Mouse (Mus musculus) kidney, postnatal 14 days (tissue): Measurements from ENCODE around the gene Thsd4.
"Not testable (repeated sequence)": the region's sequence is repeated elsewhere in the genome, so short reads cannot be mapped to it uniquely, and the experiment has no call there.

ENCODE experiments used
- DNase-seq: peaks from one replicate; pipeline ENCODE4 v3.0.0; 2022; ENCODE audit warnings: mixed read lengths

Gene Thsd4

GRCm38 (mm10) chr9:59960559-59960958, 561.3 kb downstream of the Thsd4 start, which contains the start of gene Nr2e3:
TSS of gene Nr2e3 (minus strand) at chr9:59960659.
- no peak for DNase-seq

DNA sequence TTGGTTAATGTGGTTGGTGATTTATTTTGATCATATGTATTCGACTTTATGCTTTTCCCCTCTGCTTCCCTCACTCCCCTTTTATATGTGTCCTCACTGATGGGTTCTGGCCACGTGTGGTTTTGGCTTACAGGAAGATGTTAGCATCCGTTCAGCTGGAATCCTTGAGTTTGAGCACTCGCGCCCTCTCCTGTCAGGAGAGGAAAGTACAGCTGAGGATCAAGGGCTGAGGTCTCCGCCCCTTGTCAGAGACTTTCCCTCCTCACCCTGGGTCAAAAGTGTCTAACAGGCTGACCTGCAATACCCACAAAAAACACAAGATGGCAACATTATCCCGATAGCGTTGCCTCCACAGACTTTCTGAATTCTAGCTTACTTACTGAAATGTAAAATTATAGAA, 562.6 kb downstream of the Thsd4 start:
- peak; percentile 91 for DNase-seq

GRCm38 (mm10) chr9:59958115-59958514, 563.7 kb downstream of the Thsd4 start:
- not testable (repeated sequence) for DNase-seq

DNA sequence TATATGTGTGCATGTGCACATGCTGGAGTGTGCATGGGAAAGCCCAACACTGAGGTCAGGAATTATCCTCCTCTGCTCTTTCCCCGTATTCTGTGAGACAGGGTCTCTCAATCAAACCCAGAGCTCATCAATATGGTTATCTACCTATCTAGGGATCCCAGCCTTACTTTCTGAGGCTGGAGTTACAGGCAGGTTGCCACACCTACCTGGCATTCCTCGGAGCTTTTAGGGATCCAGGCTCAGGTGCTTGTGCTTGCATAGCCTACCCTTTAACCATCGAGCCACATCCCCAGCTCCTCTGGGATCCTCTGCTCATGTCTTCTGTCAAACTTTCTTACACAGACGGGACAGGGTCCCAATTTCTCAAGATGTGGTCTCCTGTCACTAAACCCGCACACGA, 565.4 kb downstream of the Thsd4 start:
- no peak for DNase-seq

GRCm38 (mm10) chr9:59955692-59956091, 566.2 kb downstream of the Thsd4 start:
- no peak for DNase-seq

- DNase-seq: no peak
Measured at GRCm38 (mm10) chr9:59955199-59955598, 566.6 kb downstream of the Thsd4 start.

DNA sequence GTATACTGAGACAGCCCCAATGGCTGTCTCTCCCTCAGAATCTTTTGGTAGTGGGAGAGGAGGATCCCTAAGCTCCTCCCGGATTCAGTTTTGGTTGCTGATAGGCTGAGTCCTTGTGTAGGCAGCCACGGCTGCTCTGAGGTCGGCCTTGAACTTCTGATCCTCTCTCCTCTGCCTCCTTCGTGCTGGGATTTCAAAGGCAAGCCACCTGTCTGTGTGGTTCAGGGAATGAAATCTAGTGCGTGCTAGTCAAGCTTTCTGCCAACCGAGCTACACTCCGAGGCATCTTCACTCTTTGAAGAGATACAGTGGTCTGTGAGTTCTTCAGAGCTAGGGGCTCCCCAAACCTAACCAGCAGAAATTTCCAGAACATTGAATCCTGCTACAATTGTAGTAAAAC, 568.3 kb downstream of the Thsd4 start:
- DNase-seq: no peak

GRCm38 (mm10) chr9:59952515-59953070, 569.3 kb downstream of the Thsd4 start:
- DNase-seq: no peak

- no peak for DNase-seq
Measured at GRCm38 (mm10) chr9:59951943-59952342, 569.9 kb downstream of the Thsd4 start.

- DNase-seq: no peak
Measured at GRCm38 (mm10) chr9:59951001-59951750, 570.7 kb downstream of the Thsd4 start.

GRCm38 (mm10) chr9:59949981-59950380, 571.9 kb downstream of the Thsd4 start:
- DNase-seq: no peak

- no peak for DNase-seq
Measured at GRCm38 (mm10) chr9:59949511-59949910, 572.3 kb downstream of the Thsd4 start.

DNA sequence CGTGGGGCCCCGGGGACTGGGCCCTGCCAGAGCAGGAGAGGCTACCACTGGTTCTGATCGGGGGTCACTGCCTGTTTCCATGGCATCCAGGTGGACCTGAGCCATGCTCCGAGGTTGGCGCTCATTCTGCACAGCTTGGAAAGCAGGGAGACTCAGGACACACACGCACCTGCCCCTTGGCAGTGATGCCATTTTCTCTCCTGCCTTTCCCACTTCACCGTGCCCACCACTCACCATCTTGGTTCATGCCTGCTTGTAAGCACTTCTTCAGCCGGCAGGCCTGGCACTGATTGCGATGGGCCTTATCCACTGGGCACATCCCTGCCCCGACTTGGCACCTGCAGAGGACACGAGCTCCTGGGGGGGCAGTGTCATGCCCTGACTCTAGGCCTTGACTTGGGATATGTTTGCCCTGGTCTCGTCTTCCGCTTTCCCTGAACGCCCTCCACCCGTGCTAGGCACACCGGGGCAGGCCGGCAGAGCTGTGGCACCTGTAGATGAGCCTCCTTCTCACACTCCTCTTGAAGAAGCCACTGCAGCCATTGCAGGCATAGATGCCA, 573.1 kb downstream of the Thsd4 start:
- no peak for DNase-seq

- no peak for DNase-seq
Measured at GRCm38 (mm10) chr9:59948226-59948625, 573.6 kb downstream of the Thsd4 start.

DNA sequence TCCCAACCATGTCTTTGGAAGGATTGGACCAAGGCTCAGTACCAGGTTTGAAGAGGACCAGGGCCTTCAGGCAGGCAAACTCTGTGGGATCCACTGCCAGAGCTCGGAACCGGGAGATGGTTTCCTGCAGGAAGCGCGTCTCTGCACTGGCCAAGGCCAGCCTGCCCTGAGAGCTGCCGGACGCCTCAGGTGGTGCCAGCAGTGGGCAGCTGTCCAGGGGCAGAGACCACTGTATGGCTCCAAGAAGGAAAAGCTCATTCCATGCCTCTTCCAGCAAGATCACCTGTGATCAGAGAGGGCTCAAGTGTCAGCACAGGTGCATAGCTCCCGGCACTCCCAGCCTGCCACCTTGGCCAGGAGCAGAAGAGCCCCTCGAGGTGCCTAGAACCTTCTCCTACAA, 574.6 kb downstream of the Thsd4 start:
- no peak for DNase-seq

DNA sequence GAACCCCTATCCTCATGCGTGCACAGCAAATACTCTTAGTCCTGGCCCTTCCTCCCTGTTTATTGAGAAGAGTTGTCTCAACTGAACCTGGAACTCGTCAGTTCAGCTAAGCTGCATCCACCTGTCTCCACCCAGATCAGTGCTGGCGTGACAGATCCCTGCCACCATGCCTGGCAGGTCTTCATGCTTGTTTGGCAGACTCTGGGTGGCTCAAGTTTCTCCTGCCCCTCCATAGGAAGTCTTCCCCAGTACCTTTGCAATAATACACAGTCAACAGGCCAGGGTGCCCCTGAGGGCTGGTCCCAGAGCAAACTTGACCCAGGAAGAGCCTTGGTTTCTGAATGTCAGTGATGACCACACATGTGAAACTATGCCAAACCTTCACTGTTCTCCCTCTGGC, 576.6 kb downstream of the Thsd4 start:
- no peak for DNase-seq

DNA sequence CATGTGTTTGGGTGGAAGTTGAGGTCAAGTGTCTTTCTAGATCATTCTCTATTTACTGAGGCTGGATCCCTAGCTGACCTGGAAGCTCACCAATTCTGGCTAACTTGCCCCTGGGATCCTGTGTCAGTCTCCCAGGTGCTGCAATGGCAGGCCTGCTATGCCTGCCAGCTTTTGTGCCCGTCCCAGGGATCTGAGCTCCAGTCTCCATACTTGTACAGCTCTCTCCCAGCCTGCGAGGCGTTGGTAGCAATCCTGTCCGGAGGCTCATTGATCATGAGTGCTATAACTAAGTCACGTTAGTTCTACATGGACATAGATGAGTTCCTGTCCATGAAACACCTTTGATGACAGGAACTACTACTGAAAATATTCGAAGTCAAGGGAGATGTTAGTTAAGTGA, 578.0 kb downstream of the Thsd4 start:
- DNase-seq: no peak

DNA sequence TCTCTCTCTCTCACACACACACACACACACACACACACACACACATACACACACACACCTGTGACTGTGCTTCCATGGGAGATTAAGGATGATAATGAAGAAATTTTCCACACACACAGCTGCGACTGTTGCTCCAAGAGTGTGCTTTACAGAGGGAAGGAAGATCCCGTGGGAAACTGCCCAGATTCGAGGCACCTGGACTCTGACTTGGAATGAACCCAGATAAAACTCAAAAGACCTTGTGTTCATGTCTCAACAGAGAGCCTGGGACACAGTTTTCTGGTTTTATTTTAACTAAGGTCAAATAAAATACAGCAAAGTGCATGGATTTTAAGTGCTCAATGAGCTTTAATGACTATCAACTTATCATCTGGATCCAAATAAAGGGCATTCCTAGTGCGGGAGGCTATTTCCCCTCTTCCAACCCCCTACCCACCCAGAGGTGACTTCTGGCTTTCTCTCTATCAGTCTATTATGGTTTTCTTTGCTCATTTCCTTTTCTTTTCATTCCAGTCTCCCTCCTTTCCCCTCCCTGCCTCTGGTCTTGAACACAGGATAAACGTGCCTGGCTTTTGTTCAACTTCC, 579.3 kb downstream of the Thsd4 start:
- DNase-seq: peak; percentile 30

DNA sequence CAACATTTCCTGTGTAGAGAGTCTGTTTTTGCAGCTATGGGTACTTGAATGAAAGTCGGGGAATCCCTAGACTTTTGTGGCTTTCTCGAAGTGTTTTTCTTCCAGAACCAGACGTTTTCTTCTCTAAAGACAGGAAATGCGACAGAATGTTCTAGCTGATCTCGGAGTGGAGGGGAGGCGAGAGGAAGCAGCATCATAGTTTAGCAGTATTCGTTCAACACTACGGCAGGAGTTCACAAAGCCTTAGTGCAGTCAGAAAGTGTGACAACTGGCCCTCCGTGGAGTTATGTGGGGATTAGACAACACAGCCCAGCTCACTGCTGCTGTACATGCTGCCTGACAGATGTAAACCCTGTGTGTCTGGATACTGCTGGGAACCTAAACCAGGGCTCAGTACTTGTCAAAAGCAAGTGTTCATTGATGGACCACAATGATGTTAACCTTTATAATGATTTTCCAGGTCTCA, 579.9 kb downstream of the Thsd4 start:
- no peak for DNase-seq

DNA sequence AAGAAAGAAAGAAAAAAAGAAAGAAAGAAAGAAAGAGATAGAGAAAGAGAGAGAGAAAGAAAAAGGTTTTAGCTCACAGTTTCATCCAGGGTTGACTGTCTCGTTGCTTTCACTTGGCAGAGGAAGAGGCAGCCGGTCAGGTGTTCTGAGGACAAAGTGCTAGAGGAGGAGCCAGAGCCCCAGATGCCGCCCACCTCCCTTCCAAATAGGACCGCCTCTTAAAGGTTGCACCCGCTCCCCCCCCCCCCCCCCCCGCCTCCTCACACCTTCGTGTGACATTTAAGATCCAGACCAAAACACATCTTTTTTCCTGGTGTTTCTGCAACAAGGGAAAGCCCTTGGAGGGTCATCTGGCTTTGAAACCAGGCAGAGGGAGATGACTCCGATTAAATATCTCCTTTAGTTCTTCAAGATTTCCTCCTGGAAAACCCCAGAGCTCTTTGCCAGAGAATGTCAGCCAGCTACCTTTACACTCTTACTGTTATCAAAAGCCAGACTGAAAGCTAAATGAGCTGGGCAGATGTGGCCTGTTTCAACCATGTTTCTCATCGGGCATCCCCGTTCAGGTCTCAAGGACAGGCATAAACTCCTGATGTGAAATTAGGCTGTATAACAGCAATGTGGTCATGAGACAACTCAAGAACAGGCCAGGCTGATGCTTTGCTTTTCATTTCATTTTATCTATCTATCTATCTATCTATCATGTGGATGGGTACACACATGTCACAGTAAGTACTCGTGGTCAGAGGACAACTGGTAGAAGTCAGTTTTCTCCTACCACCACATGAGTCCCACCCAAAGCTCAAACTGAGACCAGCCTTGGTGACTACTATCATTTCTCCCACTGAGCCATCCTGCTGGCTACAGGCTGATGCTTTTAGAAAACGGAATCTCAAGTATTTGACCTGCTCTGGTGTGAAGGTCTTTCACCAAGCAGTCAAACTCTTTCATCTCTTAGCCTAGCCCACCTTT, 580.6 kb downstream of the Thsd4 start:
- no peak for DNase-seq

DNA sequence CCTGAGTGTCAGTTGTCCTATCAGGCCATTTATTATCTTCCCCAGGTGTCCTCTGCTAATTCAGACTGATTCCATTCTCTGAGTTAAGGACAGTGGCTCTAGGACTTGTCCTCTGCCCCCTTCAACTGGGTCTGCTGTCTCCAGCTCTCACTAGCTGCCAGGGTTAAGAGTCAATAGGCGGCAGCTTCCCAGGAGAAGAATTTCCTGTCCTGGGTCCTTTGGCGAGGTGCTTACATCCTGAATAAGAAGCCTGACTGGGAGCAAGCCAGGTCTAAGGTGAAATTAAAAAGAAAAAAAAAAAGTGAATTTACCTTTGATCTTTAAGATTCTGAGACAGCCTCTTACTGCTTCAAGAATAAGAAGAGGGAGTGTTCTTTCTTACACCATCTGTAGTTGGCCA, 582.2 kb downstream of the Thsd4 start:
- DNase-seq: no peak

DNA sequence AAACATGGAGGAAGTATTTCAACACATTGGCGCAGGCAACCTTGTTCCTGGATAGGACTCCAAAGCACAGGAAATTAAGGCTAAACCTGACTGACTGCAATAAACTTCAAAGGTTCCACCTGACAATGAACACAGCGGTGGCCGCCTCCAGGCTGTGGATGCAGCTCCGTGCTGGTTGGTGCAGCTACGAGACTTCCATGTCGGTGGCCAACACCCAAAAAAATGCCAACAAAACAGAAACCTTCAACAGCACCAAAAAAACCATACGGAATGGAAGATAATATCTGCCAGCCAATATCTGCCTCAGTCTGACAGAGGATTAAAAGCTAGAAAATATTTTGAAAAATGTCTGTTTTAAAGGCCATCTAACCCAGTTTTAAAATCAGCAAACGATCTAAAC, 583.3 kb downstream of the Thsd4 start:
- DNase-seq: no peak

DNA sequence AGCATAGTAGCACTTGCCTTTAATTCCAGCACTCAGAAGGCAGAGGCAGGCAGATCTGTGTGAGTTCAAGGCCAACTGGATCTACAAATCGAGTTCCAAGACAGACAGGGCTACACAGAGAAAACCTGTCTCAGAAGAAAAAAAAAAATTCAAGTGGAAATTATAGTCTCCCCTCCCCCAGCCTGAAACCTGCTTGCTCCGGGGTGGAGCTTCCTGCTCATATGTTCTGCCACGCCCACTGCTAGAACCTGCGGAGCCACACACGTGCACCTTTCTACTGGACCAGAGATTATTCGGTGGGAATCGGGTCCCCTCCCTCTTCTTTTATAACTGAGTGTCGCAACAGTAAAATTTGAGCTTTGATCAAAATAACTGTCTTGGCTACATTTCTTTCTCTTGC, 586.0 kb downstream of the Thsd4 start:
- DNase-seq: not testable (repeated sequence)
